Mouse (Mus musculus): ENCODE measurements around the gene Tmtc1.

Tmtc1 gene

DNA sequence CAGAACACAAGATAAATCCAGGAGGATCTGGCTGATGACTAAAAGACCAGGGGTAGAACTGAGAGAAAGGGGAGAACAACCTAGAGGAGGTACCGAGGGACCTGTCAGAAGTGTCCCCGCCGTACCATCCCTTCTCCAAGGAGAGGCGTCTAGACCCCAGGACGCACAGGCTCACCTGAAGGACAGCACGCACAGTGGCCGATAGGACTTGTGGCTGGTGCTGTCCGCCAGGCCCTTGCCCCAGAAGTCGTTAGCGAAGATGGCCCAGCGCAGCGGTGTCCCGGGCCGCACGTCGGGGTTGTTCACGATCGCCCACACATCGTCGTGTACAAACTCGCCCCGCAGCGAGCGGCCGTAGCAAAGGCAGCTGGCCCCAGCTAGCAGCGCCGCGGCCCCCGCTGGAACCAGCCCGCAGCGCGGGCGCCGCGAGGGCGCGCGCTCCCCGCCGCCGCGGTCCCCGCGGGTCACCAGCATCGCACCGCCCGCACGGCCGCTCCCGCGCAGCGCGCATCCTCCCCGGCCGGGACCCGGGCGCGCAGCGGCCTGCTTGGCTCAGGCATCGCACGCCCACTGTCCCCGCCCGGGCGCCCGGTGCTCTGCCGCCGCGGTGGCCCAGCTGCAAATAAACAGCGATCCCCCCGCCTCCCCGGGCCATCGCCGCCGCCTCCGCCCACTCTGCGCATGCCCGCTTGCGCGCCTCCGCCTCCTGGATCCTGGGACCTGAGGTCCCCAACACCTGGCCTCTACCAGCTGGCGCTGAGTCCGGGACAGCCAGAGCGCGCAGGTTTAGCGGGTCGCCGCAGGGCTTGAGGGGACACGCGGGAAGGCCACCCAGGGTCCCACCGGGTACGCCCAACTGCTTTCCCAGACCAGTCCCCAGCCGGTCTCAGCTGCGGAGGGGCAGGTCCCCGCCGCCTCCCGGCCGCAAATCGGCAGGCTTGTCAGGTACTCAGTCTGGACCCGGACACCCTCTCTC, at the start of gene Tmtc1:
Tmtc1 (minus strand) TSS at position 664 of the 976 bp plus-strand sequence.
- in situ Hi-C loops (cut with MseI, MboI): loop anchor here in 1 of 2 experiments (25.0 kb wide), 1 partner anchor 243 kb away; no protein-coding TSS in a partner anchor

DNA sequence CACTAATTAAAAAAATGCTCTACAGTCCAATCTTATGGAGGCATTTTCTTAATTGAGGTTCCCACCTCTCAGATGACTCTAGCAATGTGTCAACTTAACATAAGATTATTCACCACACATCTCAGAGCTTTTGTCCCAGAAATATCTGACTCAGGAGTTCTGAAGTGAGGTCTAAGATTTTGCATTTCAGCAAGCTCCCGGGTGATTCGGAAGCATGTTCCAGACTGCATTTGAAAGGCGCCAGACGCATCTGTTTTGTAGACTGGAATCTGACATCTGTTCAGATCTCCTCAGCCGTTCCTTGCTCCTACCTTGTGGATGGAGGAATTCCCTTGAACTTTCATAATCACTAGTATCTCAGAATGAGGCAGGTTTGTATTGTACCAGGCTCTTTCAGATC, 47.7 kb upstream of the Tmtc1 start:
- in situ Hi-C loops (cut with MseI, MboI): no loop called here

DNA sequence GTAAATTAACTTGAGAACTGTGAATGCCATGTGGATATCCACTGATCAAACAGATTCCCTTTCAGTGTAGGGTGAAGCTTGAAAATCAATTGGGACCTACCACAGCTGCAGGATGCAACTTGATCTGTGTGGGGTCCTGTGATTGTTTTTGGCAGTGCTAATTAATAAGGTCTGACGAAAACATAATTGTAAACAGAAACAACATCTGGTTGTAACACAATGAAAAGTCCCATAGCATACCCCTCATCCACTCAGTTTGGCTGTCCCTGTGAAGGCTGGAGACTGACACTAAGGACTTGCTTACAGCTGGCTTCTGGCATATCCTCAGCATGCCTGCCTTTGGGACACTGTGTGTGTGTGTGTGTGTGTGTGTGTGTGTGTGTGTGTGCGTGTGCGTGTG, 42.6 kb upstream of the Tmtc1 start:
- in situ Hi-C loops (cut with MseI, MboI): no loop called here

DNA sequence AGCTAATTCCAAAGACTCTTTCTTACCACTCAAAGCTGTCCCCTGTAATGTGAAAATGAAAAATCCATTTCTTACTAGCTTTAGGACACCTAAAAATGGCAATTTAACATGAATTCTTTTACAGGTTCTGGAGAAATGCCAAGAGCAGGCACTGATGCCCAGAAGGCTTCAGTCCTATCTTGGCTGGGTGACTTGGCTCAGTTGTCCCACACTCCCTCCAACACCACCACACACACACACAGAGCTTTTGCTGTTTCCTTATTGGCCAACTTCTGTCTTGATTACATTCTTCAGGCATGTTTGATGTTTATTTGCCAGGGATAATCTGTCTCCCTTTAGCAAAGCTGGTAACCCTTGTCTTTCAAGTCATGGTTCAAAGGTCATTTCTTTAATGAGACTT, 37.7 kb upstream of the Tmtc1 start:
- in situ Hi-C loops (cut with MseI, MboI): no loop called here

DNA sequence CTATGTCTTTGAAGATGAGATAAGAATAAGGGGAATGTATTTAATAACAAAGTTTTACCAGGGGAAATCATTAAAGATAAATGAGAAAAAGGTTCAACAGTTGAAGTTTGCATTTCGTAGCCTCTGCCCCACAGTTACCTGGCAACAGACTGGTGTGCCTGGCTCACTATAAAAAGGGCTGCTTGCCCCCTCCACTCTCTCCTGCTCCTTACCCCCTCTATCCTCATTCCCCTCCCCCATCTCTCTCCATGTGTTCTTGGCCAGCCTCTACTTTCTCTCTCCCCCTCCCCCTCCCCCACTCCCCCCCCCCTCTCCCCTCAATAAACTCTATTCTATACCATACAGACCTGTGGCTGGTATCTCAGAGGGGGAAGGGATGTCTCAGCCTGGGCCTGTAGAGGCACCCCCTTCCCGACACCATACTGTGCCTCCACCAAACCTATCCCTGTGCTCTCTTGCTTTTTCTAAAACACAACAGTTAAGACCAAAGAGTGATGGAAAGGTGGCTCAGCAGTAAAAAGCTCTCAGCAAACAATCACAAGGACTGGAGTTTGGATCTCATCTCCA, 35.6 kb upstream of the Tmtc1 start:
- in situ Hi-C loops (cut with MseI, MboI): no loop called here

DNA sequence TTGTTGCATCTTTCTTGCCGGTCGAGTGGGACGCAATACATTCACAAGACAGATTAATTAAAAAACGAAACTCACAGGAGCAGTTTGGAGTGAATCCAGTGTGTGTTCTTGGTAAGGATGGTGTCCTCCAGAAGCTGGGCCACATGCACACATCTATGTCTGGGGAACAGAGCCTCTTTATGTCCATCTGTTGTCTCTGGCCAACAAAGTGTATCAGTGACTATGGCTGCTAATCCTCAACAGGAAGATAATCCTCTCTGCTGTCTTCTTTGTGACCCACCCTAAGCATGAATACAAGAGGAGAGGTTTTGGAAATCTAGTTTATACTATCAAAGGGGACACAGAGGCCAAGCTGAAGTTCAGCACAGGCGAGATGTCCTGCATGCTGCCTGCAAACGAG, 34.2 kb upstream of the Tmtc1 start:
- in situ Hi-C loops (cut with MseI, MboI): no loop called here

DNA sequence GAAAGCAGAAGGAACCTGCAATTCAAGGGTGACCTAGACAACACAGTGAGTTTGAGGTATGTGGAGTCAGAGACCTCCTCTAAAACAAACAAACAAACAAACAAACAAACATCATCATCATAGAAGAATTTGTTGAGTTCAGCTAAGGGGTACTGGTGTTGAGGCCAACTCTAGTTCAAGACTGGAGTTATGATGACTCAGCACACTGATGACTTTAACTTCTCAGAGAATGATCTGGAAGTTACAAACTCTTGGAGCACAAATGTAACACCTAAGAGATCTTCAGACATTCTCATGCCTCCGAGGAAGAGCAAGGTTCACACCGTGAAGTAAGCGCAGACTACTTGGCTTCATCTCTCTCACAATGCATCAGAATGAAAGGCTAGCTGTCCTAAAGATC, 28.1 kb upstream of the Tmtc1 start:
- in situ Hi-C loops (cut with MseI, MboI): no loop called here

DNA sequence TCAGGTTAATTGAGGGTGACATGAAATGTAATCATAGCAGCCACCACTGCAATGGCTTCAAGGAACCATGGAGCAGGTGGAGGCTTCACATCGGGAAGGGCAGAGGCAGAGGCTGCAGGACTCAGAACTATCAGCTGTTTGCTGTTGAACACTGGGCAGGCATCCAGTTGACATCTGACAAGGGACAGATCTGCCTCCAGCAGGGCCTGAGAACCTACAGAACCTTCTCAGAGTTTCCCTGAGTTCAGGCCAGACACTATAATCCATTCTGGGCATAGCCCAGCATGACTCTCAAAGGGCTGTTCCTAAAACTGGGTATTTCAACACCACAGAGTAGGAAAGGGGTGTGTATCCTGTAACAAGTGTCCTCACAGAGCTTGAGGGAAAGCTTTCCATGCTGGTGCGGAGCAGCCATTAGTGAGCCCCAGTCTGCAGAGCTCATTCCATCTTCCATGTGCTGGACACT, 23.8 kb upstream of the Tmtc1 start:
- in situ Hi-C loops (cut with MseI, MboI): no loop called here

DNA sequence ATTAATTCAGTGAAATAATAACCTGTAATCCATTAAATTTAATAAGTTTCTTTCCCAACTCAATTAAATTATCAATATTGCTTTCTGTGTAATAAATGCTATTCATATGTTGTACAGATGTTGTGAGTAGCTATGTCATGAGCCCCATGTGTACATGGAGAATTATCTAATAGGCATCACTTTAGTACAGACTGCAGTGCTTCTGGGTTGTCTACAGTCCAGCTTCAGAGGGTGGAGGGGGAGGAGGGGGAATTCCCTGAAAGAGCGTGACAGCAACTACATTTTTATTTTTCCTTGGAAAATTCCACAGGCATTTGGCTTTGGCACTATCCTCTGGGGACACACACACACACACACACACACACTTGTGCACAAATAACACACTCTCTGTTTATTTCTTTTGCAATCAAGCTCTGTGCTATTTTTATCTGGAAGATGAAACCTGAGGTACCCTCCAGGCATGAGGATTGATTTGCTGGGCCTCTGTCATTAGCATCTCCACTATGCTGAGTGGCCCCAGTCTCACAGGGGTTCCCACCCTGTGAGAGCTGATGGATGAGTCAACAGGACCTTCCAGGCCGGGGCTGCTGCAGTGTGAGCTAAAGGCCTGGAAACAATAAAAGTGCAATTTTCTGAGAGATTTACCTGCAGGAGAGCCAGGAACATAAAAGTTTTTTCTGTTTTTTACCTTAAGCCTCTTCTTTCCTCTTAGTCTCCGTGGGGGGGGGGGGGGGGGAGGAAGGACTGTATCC, 23.2 kb upstream of the Tmtc1 start:
- in situ Hi-C loops (cut with MseI, MboI): no loop called here

DNA sequence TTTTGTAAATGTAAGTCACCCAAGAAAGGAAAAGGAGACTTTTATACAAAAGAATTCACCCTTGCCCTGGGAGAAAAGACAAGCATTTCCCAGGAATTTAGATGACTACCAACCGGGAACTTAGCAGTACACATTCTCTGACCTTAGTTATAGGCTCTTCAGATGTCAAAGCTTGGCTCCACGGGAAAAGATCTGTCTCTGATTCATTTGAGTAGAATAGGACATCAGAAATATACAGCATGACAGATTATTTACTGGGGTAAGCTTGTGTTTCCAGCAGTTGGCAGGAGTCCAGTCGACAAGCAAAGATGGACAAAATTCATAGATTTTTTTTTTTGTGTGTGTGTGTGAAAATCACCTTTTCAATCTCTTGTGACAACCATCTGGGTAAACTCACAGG, 15.4 kb upstream of the Tmtc1 start:
- in situ Hi-C loops (cut with MseI, MboI): no loop called here

DNA sequence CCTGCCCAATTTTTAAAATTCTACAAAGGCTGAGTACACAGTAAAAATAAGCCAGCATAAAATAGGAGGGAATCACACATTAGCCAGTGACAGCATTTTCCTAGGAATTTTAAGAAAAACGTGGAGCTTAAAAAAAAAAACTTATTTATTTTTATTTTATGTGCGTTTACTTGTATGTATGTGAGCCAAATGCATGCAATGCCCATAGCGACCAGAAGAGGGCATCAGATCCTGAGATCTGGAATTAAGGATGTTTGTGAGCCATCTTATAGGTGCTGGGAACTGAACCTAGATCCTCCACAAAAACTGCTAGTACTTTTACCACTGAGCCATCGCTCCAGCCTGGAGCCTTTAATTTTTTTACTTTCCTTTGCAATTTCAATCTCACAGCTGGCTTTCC, 11.3 kb upstream of the Tmtc1 start:
- in situ Hi-C loops (cut with MseI, MboI): no loop called here

DNA sequence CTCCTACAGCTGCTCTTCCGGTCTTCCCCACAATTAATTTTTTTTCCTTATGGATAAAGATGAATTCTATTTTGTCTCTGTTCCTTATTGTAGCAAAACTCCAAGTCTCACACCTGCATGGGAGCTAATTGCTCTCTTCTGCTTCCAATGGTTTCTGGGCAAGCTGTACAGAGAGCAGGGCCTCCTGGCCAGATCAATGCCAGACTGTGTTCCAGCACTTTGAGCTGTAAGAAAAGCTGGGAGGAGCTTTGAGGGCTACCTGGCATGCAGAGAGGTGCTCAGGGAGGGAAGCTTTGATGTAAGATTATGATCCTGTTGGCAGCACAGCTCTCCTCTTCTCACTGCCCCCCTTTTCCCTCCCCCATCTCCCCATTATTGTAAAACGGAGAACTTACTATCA, 10.6 kb upstream of the Tmtc1 start:
- in situ Hi-C loops (cut with MseI, MboI): no loop called here

DNA sequence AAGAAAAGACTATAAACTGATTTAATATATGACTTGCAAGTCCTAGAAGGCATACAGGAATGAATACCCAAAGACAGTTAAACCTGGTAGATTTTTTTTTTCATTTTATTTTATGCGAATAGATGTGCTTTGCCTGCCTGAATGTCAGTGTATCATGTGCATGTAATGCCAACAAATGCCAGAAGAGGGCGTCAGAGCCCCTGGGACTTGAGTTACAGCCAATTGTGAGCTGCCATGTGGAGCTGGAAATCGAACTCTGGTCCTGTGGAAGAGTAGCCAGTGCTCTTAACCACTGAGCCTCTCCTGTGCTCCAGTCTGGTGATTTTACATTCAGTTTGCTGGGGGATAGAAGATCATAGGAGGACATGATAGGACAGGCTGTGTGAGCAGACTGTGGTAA, 4.0 kb upstream of the Tmtc1 start:
- in situ Hi-C loops (cut with MseI, MboI): loop anchor here in 1 of 2 experiments (25.0 kb wide), 1 partner anchor 239 kb away; no protein-coding TSS in a partner anchor

DNA sequence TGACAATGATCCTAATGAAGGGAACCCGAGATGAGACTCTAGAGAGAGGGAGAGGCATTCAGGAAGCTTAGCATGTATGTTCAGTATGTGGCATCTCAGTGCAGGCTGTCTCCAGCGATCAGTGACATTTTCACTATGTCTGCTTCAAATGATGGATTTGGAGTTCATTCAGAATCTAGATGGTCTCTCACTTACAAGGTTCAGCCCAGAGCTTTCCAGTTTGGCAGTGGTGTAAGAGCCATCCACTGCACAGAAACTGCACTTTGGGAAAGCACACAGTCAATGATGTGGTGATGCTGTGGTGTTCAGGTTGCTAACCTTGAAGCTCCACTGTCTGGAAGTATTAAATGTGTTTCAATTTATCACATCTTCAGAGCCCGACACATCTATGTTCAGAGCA, 1.9 kb upstream of the Tmtc1 start:
- in situ Hi-C loops (cut with MseI, MboI): loop anchor here in 1 of 2 experiments (25.0 kb wide), 1 partner anchor 241 kb away; no protein-coding TSS in a partner anchor

DNA sequence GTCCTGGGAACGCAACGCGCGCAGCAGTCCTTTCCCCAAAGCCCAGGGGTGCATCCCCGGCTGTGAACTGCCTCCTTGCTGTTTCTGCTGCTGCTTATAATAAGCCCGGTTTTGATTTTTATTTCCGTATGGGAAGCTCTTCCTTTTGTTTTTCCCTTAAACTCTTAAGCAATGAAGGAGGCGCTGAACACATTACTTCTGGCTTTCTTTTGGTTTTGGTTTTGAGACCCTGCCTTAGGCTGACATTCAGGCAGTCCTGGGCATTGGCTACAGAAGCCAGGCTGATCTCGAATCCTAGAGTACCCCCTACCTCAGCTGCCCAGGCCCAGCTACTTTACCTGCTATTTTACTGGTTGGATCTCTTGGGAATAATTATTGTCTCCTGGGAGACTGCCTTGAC, 607 bp upstream of the Tmtc1 start:
- in situ Hi-C loops (cut with MseI, MboI): loop anchor here in 1 of 2 experiments (25.0 kb wide), 1 partner anchor 243 kb away; no protein-coding TSS in a partner anchor

DNA sequence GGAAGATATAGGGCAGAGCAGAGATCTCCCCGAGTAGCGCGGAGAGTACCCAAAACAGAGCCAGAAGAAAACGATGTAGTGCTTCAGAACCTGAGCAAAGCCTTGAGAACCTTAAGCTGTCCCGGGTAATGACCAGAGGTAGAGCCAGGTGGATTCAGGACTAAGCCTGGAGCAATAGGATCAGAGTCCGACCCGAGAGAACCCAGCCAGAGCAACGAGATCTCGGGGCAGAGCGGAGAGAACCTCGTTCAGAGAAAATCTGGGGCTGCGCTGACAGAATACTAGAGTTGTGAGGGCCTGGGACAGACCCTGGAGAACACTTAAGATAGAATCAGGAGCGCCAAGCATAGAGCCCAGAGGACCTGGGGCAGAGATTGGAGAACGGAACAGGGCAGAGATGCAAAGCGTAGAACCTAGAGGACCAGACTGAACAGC, 881 bp downstream of the Tmtc1 start:
- in situ Hi-C loops (cut with MseI, MboI): loop anchor here in 1 of 2 experiments (25.0 kb wide), 1 partner anchor 244 kb away; no protein-coding TSS in a partner anchor

DNA sequence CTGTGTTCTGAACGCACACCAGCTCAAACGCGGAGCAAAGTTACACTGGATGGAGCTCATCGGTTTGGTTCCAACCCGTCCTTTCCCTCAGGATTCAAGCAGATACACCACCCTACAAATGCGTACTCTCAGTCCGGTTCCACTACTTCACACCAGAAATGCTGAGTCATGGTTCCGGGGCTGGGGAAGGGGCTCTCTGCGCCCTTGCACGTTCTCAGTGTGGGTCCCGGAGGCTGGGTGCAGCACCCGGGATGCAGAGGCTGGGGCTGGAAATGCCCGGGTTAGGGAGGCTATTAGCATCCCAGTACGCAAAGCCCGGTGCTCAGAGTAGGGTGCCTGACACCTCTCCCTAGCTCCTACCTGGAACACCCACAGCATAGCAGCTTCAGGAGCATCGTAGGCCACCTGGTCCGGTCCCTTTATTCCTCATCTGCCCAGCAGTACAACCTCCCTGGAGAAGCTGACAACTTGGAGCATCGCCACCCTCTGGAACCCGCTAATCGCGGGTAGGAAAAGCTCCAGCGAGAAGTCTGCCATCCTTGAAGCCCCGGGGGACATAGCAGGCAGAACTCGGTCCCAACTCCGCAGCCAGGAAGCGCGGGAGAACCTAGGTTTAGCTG, 1.4 kb downstream of the Tmtc1 start:
- in situ Hi-C loops (cut with MseI, MboI): loop anchor here in 1 of 2 experiments (25.0 kb wide), 1 partner anchor 245 kb away; no protein-coding TSS in a partner anchor

DNA sequence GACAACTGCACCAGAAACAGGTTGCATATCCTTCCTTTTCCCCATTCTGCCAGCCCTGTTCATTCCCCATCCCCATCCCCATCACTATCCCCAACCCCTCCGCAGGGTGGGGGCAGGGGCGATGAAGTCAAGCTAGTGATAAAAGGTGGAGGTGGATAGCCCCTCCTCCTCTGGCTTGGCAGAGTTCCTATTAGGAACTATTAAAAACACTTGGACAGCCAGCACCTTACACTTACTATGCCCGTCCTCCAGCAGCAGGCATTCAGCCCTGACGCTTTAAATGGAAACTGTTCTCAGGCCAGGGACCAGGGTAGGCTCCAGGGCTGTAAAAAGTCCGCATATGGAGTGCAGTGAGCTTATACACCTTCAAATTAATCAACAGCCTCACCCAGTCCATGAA, 2.3 kb downstream of the Tmtc1 start:
- in situ Hi-C loops (cut with MseI, MboI): loop anchor here in 1 of 2 experiments (25.0 kb wide), 1 partner anchor 245 kb away; no protein-coding TSS in a partner anchor

DNA sequence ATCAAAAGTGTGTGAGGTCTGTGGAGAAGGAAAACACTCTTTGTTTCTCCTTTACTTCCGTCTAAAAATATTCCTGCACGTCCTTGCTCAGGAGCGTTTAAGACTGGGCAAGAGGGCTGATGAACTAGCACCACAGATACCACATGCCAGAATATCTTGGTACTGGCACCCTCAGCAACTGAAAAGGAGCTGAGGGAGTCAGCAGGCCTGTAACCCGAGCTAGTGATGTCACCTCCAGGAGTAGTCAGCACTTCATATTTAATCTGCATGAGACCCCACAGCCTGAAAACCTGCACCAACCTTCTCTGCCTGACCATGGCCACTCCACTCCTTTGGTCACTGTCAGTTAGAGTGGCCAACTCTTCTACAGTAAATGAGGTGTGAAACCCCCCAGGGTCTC, 5.1 kb downstream of the Tmtc1 start:
- in situ Hi-C loops (cut with MseI, MboI): loop anchor here in 1 of 2 experiments (25.0 kb wide), 1 partner anchor 248 kb away; no protein-coding TSS in a partner anchor

DNA sequence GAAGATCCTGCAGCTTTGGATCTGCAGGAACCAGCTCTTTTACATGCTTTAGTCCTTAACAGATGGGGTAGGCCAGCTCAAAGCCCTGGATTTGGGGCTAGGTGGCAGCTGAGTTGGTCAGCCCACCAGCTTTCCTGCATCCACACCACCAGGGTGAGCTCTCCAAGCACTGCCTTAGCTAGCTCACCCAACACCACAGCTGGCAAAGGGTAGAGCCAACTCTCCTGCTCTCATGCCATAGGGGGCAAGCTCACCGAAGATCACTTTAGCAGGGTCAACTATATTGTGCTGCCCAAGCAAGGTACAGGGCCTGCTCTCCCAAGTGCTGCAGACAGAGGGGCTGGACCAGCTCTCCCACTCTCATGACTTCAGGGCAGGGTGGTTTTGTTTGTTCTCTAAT, 6.6 kb downstream of the Tmtc1 start:
- in situ Hi-C loops (cut with MseI, MboI): loop anchor here in 1 of 2 experiments (25.0 kb wide), 1 partner anchor 250 kb away; no protein-coding TSS in a partner anchor
